Mouse (Mus musculus) left cerebral cortex, adult 2 months (tissue): ENCODE data around the gene Dab2ip. TPM values are rescaled to one million over a fixed set of nuclear protein-coding genes. Genes with fewer than 3 reads are reported as not detected.
A peak's percentile ranks its signal among the peaks of the same experiment; 100 is the strongest.

Experiments used
- DNase-seq, 2 experiments: peaks; one replicate each; pipeline ENCODE4 v3.0.0; 2021 to 2022; ENCODE audit warnings: low spot score in 2 of 2, mixed read lengths in 1 of 2; ENCODE audit errors: extremely low spot score in 1 of 2
- H3K27ac ChIP-seq: fragments of 200-600 bp; 2 replicates; pipeline ENCODE4 v1.8.1; 2022
- H3K4me3 ChIP-seq: fragments of 200-600 bp; 2 replicates; pipeline ENCODE4 v1.8.1; 2022
- CTCF ChIP-seq: fragments of 200-600 bp; IDR thresholded peaks from 2 replicates; pipeline ENCODE4 v1.8.1; 2022; ENCODE audit warnings: antibody characterized with exemption, mild to moderate bottlenecking, moderate library complexity
- intact Hi-C: fragments of 180-260 bp; cut with DNase I; formaldehyde crosslinking; loops from one replicate; pipeline ENCODE4 v1.15.1; 2025
- total RNA-seq, 2 experiments: library from RNA; stranded (reverse); gene quantifications; 2 replicates each; pipeline ENCODE4 v1.2.3; 2021

The Dab2ip gene
- total RNA-seq, 2 experiments from 2014 or later = 144 to 152 TPM

GRCm38 (mm10) chr2:35530732-35531131 is 27.3 kb upstream of the Dab2ip start:
- no peak for DNase-seq
- Histone ChIP-seq H3K27ac (no peak overlapping the region), H3K4me3 (no peak overlapping the region)
- intact Hi-C loops = no loop called here
- no peak for TF ChIP-seq CTCF

DNA sequence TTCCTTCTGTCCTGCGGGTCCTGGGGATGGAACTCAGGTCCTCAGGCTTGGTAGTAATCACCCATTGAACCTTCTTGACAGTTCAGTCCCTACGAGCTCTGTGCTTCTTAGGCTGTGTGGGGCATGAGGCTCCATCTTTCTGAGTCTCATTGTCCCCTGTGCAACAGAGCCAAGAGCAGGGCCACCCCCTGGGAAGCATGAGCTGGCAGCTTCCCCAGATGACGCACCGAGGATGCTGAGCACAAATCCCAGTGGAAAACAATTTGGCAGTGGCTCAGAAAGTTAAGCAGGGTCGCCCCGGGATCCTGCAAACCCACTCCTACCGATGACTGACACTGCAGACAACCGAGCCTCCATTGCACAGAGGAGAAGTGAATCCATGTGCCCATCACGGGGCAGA is 24.4 kb upstream of the Dab2ip start:
- intact Hi-C loops = no loop called here

GRCm38 (mm10) chr2:35539276-35539972 is 18.6 kb upstream of the Dab2ip start:
- peak; percentile 83 to 84 for DNase-seq
- intact Hi-C loops = loop anchor here (2.0 kb wide), 1 partner anchor 241 kb away; no protein-coding TSS in a partner anchor
- peak; percentile 99 for TF ChIP-seq CTCF
- H3K4me3 ChIP-seq = no peak overlapping the region
- no peak overlapping the region for H3K27ac ChIP-seq

More for the DNA sequence above, 24.4 kb upstream of the Dab2ip start:
- no peak for DNase-seq
- TF ChIP-seq CTCF = no peak
- H3K4me3 ChIP-seq = no peak overlapping the region
- no peak overlapping the region for H3K27ac ChIP-seq

DNA sequence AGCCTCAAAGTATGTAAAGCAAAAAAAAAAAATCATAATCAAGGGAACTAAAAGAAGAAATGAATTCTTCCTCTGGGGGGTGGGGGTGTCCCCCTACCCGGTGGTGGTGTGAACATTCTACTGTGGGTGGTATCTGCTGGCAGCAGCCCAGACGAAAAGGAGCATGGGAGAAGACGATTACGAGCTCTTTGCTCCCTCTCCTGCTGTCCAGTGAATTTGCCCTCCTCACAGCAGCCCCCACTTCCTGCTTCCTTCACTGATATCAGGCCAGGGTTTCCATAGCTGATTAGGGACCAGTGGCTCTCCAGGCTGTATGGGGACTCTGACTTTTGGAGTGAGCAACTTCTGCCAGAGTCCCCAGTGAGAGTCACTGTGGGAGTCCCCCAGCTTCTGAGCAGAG is 17.3 kb upstream of the Dab2ip start:
- no peak overlapping the region for H3K27ac ChIP-seq
- TF ChIP-seq CTCF = no peak
- H3K4me3 ChIP-seq = no peak overlapping the region
- intact Hi-C loops = loop anchor here (5.0 kb wide), 1 partner anchor 107 kb away; no protein-coding TSS in a partner anchor
- no peak for DNase-seq

DNA sequence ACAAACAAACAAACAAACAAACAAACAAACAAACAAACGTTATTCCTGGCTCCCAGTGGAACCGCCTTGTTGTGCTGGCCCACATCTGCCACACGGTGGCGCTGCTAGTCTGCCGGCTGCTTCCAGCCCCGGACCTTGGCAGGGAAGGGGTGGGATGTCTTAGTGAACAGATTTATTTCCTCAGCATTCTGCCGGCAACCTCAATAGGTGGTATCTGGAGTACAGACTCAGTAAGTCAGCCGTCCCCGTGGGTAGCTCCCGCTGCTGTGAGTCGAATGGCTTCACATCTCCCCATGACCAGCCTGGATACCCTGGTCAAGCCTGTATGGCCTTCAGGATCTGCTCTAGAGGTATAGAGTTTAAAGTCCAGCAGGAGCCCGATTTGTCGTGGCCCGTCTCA is 13.3 kb upstream of the Dab2ip start:
- TF ChIP-seq CTCF = peak; percentile 100
- intact Hi-C loops = loop anchor here (1.0 to 5.0 kb wide), 3 partner anchors 103 to 386 kb away; no protein-coding TSS in a partner anchor
- DNase-seq = peak; percentile 51 to 70
- Histone ChIP-seq H3K4me3 (no peak overlapping the region), H3K27ac (no peak overlapping the region)

- intact Hi-C loops = loop anchor here (1.0 to 2.0 kb wide), 2 partner anchors 362 to 385 kb away; no protein-coding TSS in a partner anchor
- no peak for TF ChIP-seq CTCF
- Histone ChIP-seq H3K4me3 (no peak overlapping the region), H3K27ac (no peak overlapping the region)
- no peak for DNase-seq
Measured at GRCm38 (mm10) chr2:35545125-35545590, 12.9 kb upstream of the Dab2ip start.

DNA sequence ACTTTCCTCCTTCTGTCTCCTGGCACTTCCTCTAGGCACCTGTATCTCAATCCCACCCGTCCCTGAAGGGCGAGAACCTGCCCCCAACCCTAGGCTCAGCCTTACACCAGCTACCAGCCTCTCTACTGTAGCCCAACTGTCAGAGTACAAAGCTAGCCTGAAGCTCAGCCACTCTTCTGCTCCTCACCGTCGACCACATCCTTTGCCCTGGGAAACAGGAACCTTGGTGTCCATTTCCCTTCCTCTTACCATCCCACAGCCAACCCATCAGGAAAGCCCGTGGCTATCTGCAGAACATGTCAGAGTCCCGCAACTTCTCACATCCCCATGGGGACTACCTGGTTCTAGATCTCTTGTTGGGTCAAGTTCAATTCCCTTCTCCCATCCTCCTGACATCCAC is 11.6 kb upstream of the Dab2ip start:
- intact Hi-C loops = no loop called here
- TF ChIP-seq CTCF = no peak
- H3K4me3 ChIP-seq = no peak overlapping the region
- no peak for DNase-seq
- no peak overlapping the region for H3K27ac ChIP-seq

GRCm38 (mm10) chr2:35549191-35549590 is 8.9 kb upstream of the Dab2ip start:
- no peak for TF ChIP-seq CTCF
- H3K27ac ChIP-seq = no peak overlapping the region
- intact Hi-C loops = no loop called here
- DNase-seq = no peak
- no peak overlapping the region for H3K4me3 ChIP-seq

- Histone ChIP-seq H3K4me3 (no peak overlapping the region), H3K27ac (no peak overlapping the region)
- TF ChIP-seq CTCF = no peak
- DNase-seq = no peak
- intact Hi-C loops = no loop called here
Measured at GRCm38 (mm10) chr2:35550097-35550496, 8.0 kb upstream of the Dab2ip start.

- no peak for TF ChIP-seq CTCF
- Histone ChIP-seq H3K27ac (peak overlapping the region; percentile 94), H3K4me3 (no peak overlapping the region; the same call in 1 of the 2 replicates)
- intact Hi-C loops = loop anchor here (5.0 kb wide), 2 partner anchors 55 to 160 kb away; no protein-coding TSS in a partner anchor
- no peak for DNase-seq
Measured at GRCm38 (mm10) chr2:35556918-35557486, 1.1 kb upstream of the Dab2ip start.

DNA sequence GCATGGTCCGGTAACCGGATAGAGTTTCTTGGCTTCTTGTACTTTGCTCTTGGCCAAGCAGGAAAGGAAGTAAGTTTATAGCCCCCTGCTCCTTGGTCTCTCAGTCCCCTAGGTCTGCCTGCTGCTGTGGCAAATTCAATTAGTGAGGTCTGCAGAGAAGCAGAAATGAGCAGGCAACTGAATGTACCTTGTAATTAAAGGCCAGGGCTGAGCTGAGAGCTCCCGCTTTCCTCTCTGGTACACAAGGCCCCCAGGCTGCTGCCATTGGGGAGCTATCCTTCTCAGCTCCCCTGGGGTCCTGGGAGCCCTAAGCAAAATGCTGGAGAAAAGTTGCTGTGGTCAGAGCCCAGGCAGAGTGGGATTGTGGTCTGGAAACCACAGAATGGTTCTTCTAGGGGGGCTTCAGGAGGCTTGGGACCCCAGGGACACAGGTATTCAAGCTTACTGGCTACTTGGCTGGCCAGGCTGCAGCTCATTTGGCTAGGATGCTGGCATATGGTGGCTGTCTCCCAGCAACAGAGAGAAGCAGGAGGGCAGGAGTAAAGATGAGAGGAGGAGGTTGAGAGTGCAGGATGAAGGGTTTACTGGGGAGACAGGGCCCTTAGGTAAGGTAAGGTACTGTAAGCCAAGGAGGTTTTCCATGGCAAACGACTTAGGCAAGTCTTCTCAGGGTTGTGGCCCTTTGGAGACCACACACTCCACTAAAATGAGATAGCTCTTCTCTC is 922 bp downstream of the Dab2ip start:
- TF ChIP-seq CTCF = no peak
- Histone ChIP-seq H3K27ac (peak overlapping the region; percentile 94), H3K4me3 (peak overlapping the region; percentile 55)
- no peak for DNase-seq
- intact Hi-C loops = loop anchor here (2.0 to 5.0 kb wide), 5 partner anchors 50 to 210 kb away; no protein-coding TSS in a partner anchor

DNA sequence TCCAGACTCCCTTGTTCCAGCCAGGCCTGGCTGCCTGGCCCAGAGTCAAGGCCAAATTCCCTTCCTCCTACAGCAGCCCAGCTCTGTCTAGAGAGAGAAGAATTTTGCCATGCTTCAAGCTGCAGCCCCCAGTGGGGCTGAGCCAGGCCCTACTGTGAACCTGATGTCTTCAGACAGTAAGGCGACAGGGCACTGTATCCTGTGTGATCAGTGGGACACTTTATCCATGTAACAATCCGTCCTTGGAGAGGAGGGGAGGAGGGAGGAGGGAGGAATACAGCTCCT is 1.4 kb downstream of the Dab2ip start:
- peak in 1 of 2 experiments; percentile 22 for DNase-seq
- intact Hi-C loops = loop anchor here (2.0 to 5.0 kb wide), 5 partner anchors 51 to 209 kb away; no protein-coding TSS in a partner anchor
- no peak for TF ChIP-seq CTCF
- Histone ChIP-seq H3K27ac (peak overlapping the region; percentile 94), H3K4me3 (peak overlapping the region; percentile 55)
